Mouse (Mus musculus) layer of hippocampus, postnatal 36 days (tissue): ENCODE data around the gene Rrp12. TPM values are rescaled to one million over a fixed set of nuclear protein-coding genes. Genes with fewer than 3 reads are reported as not detected.
"Not testable (repeated sequence)": the region's sequence is repeated elsewhere in the genome, so short reads cannot be mapped to it uniquely, and the experiment has no call there.

Source experiments
- DNase-seq, 2 experiments: peaks; one replicate each; pipeline ENCODE4 v3.0.0; 2022
- total RNA-seq, 2 experiments: library from RNA; stranded (reverse); gene quantifications; 2 replicates each; pipeline ENCODE4 v1.2.3; 2021

Gene Rrp12
- total RNA-seq, 2 experiments from 2014 or later, result 34.7 to 35.5 TPM

DNA sequence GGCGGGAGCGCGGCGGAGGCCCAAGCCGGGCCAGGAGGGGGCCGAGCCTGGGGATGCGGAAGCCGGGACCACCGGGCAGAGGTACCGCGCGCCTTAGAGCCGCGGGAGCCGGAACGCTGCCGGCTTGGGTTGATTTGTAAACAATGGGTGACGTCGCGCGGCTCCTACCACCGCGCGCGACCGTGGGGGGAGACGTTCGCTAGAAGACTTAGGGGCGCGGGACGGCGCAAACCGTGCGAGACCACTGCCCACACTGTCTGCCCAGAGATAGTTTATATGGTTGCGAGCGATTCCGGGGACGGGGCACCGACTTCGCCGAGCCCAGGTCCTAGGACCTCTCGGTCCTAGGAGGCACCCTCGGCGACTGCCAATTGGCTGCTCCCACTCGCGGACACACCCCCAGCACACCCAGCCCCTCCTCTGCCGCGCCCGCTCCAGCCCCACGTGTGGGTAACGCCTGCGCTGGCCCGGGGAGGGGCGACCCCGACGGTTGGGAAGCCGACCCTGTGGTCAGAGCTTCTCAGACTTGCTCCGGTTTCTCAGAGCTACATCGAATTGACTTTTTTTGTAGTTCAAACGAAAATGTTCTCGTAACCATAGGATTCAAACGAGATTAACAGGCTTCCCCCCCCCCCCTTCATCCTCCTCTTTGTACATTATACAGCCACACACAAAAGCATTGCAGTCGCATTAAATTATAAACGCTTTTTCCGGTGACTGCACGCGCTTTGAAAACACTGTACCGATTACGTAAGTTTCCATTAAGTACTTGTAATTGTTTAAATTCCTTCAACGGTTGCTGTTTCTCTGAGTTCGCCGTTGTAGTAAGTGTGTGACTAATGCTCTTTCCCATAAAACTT is 47.8 kb downstream of the Rrp12 start, which contains the start of gene Frat2:
Frat2 (minus strand) TSS at position 141 of the 860 bp plus-strand sequence.
- DNase-seq, result peak; percentile 89

- not testable (repeated sequence) for DNase-seq
Observed at GRCm38 (mm10) chr19:41847614-41847991, 48.4 kb downstream of the Rrp12 start.

GRCm38 (mm10) chr19:41847091-41847581 is 48.8 kb downstream of the Rrp12 start:
- peak; percentile 27 to 51 for DNase-seq

- peak in 1 of 2 experiments; percentile 17 for DNase-seq
Observed at GRCm38 (mm10) chr19:41846366-41847090, 49.4 kb downstream of the Rrp12 start.

DNA sequence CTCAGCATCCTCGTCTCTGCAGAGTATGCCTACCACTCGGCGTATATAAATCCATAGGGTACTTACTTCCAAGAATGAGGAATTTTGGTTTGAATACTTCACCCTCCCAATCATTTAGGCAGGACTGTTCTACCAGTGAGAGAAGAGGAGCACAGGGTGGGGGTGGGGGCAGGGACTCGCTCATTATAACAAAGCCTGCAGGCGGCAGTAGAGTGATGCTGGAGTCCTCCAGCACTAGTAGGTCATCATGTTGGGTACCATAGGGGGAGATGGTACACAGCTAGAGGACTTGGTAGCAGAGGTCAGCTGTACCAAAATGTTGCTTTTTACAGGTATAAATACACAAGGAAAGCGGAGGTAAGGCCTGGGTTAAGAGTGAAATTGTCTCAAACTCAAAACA is 51.6 kb downstream of the Rrp12 start:
- DNase-seq, result no peak

DNA sequence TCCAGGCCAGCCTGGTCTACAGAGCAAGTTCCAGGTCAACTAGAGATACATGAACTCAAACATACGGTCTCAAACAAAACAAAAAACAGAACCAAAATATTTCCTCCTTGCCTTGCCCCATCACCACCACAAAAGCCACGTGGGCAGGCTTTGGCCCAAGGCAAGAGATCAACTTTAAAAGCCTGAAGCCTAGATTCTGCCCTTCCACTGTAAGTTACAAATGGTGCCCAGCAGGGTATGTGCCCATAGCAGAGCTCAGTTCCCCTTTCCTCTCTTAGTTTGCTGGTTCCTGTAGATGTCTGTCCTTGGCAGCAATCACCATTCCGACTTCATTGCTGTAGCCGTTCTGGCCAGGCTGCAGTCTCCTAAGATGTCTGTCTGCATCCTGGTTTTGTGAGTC is 53.3 kb downstream of the Rrp12 start:
- no peak for DNase-seq

- no peak for DNase-seq
Observed at GRCm38 (mm10) chr19:41842196-41842595, 53.8 kb downstream of the Rrp12 start.

GRCm38 (mm10) chr19:41841105-41841750 is 54.7 kb downstream of the Rrp12 start:
- DNase-seq, result no peak

- DNase-seq, result no peak
Observed at GRCm38 (mm10) chr19:41839685-41840084, 56.3 kb downstream of the Rrp12 start.

DNA sequence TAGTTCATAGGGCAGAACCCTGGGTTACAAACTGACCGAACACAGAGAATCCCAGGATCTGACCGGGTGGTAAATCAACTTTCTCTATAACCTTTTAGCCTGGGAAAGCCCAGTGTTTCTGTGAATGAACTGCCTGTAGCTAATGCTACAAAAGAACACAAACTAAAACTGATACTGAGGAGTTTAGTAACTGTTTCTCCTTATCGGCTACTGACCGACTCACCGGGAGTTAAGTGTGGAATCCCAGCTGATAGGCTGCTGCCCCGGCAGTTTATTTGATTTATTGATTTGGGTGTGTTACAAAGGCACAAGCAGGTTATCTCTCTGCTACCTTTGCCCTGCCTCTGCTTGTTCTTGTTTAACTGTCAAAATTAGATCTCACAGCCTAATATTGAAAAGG is 57.2 kb downstream of the Rrp12 start:
- DNase-seq, result no peak

DNA sequence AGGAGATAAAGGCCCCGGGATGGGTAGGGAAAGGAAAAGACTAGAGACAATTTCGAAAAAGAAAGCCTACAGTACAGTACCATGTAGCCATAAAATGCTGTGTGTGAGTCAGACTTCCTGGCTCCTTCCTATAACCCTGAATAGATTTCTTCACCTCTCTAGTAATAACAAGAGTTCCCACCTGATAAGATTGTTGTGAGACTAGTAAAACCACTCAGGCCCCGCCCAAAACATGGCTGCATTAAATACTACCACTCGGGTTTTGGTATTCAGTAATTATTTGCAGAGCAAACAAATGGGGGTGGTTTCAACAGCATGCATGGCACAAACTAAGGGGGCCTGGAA is 58.1 kb downstream of the Rrp12 start:
- DNase-seq, result no peak

GRCm38 (mm10) chr19:41837194-41837916 is 58.6 kb downstream of the Rrp12 start:
- DNase-seq, result no peak

DNA sequence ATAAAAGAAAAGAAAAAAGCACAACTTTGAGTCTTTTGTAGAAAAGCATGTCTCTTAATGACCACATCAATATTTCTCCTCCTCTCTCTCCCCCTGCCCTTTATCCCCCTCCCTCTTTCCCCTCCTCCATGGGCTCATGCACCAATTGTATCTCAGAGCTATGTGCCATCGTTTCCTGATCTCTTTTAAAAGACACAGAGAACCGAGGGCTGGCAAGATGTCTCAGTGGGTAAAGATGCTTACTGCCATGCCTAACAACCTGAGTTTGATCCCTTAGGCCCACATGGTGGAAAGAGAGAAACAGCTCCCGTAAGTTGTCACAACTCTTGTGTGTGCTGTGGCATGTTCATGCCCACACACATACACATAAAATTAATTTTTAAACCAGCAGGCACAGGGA is 59.3 kb downstream of the Rrp12 start:
- no peak for DNase-seq

DNA sequence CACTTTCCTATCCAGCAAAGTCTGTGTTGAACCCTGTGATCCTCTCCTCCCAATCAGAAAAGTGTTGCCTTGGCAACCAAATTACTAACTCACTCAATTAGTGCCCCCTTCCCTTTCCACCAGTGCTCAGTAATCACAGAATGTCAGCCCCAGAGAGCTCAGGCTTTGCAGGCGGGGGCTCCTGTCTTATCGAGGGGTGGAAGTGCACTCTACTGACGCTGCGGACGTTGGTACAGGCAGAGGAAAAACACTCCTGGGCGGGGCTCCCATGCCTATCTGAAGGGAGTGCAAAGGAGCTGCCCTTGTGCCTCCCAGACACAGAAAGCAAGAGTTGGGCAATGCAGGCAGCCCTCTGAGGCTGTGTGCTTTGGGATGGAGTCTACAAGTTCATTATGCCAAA is 60.2 kb downstream of the Rrp12 start:
- peak; percentile 64 to 65 for DNase-seq

- DNase-seq, result no peak
Observed at GRCm38 (mm10) chr19:41835407-41835806, 60.6 kb downstream of the Rrp12 start.

DNA sequence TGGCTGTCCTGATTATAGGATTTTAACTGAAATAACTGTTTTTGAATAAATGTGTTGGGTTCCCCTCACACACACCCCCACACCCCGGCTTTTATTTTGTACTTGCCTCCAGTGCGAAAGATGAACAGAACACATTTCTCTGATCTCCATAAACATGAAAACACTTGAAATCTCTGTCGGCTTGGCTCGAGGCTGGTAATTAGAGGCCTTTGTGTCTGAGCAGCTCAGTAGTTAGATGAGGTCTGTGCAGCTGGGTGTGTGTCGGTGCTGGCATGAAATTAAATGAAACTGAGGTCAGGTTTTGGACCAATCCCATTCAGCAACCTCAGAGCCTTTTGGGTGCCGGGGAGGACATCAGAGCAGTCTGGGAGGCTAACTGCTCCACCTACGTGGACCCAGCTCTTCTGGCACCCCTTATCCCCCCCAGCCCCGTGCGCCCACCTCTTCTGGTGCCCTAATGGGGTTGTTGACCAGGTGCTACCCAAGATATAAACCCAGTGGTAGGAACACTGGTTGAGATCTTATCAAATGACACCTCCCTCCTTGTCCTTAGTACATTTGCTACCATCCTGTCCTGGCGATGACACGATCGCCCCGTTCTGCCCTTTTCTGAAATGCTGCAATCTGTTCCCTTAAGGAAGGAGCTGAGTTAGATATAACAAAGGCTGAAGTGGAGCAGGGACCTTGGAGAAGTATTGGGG is 63.3 kb downstream of the Rrp12 start:
- no peak for DNase-seq

DNA sequence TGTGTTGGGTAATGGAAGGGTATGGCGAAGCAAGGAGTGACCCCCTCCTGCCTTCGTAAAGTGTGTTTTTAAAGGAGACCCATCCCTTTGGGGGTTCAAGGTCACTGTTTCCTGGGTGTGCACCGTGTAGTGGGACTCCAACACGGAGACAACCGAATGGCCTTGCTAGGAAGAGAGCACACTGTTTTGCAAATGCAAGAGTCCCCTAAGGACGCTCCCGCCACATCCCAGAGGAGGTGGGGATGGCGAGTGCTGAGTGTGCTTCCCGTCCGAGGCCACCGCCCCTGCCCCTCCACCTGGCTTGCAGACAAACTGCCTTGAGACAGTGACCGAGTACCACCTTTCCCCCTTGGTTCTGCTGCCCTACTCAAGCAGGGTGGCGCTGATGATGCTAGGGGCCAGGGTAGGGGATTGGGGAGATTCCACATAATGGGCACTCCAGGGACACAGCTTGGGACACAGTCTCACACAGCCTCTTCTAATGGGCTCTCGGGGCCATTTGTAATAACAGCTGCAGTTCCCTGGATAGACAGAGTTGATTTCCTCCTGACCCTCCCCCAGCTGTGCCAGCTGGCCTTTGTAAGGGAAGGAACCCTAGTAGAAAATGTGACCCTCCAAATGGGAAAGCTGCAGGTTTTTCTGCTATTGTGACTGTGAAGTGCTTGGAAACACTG is 64.1 kb downstream of the Rrp12 start:
- DNase-seq, result no peak

DNA sequence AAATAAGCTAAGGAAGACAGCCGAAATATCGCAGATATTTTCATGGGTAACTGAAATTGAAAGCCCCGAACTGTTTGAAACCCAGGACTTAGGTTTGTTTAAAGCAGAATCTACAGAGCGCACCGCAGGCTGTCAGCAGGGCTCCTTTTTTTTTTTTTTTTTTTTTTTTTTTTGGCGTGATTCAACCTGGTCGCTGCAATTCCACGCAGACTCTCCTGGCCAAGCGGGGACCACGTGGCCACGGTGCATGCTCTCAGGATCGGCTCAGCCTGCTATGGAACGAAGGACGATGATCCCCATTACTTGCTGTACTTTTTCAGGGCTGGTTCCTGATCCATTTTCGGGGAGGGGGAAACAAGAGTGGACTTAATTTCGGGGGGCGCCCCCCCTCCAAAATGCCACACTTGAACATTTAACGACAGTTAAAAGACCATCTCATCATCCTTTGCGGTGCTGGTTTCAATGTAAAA is 64.8 kb downstream of the Rrp12 start:
- peak in 1 of 2 experiments; percentile 21 for DNase-seq

GRCm38 (mm10) chr19:41830106-41831031 is 65.6 kb downstream of the Rrp12 start:
- peak; percentile 43 to 57 for DNase-seq
